Mouse (Mus musculus) liver, embryonic 11.5 days (tissue): ENCODE data around the gene Nxnl1. TPM values are rescaled to one million over a fixed set of nuclear protein-coding genes. Genes with fewer than 3 reads are reported as not detected.

ENCODE experiments used
- ATAC-seq: fragments of 200-750 bp; cut with Nextera tagmentation; replicated peaks from 2 replicates; pipeline ENCODE4 v1.8.0; 2017; ENCODE audit warnings: moderate number of reproducible peaks, mild to moderate bottlenecking, moderate TSS enrichment, moderate library complexity; ENCODE audit not compliant: low FRiP score
- DNase-seq: peaks from one replicate; pipeline ENCODE4 v3.0.0-alpha.2; 2017; ENCODE audit warnings: low spot score
- H3K27ac ChIP-seq: fragments of 300-500 bp; sonication (generic); 2 replicates; pipeline ENCODE4 v1.5.1; 2014; ENCODE audit warnings: mild to moderate bottlenecking, low read depth, low read length, control low read depth
- H3K27me3 ChIP-seq: fragments of 300-500 bp; sonication (generic); replicated peaks from 2 replicates; pipeline ENCODE4 v1.6.1; 2014; ENCODE audit warnings: low read length, mixed read lengths; ENCODE audit not compliant: control insufficient read depth, insufficient read depth
- H3K36me3 ChIP-seq: fragments of 300-500 bp; sonication (generic); 2 replicates; pipeline ENCODE4 v1.6.1; 2014; ENCODE audit warnings: mild to moderate bottlenecking, low read length, moderate library complexity, mixed read lengths; ENCODE audit not compliant: control insufficient read depth, insufficient read depth
- H3K4me1 ChIP-seq: fragments of 300-500 bp; sonication (generic); replicated peaks from 2 replicates; pipeline ENCODE4 v1.6.1; 2014; ENCODE audit warnings: low read length, mixed read lengths; ENCODE audit not compliant: control insufficient read depth, insufficient read depth
- H3K4me2 ChIP-seq: fragments of 300-500 bp; sonication (generic); 2 replicates; pipeline ENCODE4 v1.6.1; 2014; ENCODE audit warnings: mild to moderate bottlenecking, control low read depth, moderate library complexity
- H3K4me3 ChIP-seq: fragments of 300-500 bp; sonication (generic); 2 replicates; pipeline ENCODE4 v1.5.1; 2014; ENCODE audit warnings: low read depth, low read length, control low read depth
- H3K9ac ChIP-seq: fragments of 300-500 bp; sonication (generic); 2 replicates; pipeline ENCODE4 v1.6.1; 2014; ENCODE audit warnings: low read depth, low read length, control low read depth
- H3K9me3 ChIP-seq: fragments of 300-500 bp; sonication (generic); 2 replicates; pipeline ENCODE4 v1.6.1; 2016; ENCODE audit warnings: low read length, inconsistent platforms, mixed read lengths; ENCODE audit not compliant: control insufficient read depth
- WGBS: fragments of 180-500 bp; shearing (Covaris S2); extraction: QIAGEN DNeasy Blood & Tissue Kit; methylation state at CpG from one replicate; pipeline ENCODE4 v1.1.7; 2014; 5-methylcytosine and 5-hydroxymethylcytosine counted together
- polyA plus RNA-seq: library from polyadenylated mRNA; unstranded; fragments of >200 nt; fragmentation: Nextera tagmentation; extraction: Ambion mirVana; gene quantifications from 2 replicates; pipeline ENCODE4 v1.2.1, GENCODE M21; 2014

Nxnl1 gene
- polyA plus RNA-seq, 1 experiment from 2014 or later: 0.23 TPM

GRCm38 (mm10) chr8:71563992-71564391 lies 2.4 kb downstream of the Nxnl1 start:
- Histone ChIP-seq H3K4me3 (no peak overlapping the region), H3K4me1 (peaks cover 21% of the 10 kb centered on the region; the same call in 1 of the 2 replicates), H3K4me2 (no peak overlapping the region), H3K27ac (no peak overlapping the region), H3K9me3 (no peaks in the 10 kb centered on the region), H3K27me3 (peaks cover 23% of the 10 kb centered on the region), H3K9ac (no peak overlapping the region), H3K36me3 (no peaks in the 10 kb centered on the region)
- ATAC-seq: no peak
- no peak for DNase-seq
- WGBS: 82% methylated on average over 4 of the region's 4 CpGs

- Histone ChIP-seq H3K36me3 (no peaks in the 10 kb centered on the region), H3K9ac (no peak overlapping the region), H3K27me3 (peaks cover 31% of the 10 kb centered on the region), H3K4me3 (peak overlapping the region; percentile 28), H3K27ac (no peak overlapping the region), H3K4me1 (peaks cover 27% of the 10 kb centered on the region), H3K4me2 (peak overlapping the region; percentile 60), H3K9me3 (no peaks in the 10 kb centered on the region)
- DNase-seq: peak; percentile 79
- ATAC-seq: 0 out of 2 replicates have a peak, but pooled peaks have one; percentile 24
- 2% methylated on average over 33 of the region's 33 CpGs for WGBS
These were observed 3.6 kb downstream of the Nxnl1 start for GRCm38 (mm10) chr8:71562751-71563150.

DNA sequence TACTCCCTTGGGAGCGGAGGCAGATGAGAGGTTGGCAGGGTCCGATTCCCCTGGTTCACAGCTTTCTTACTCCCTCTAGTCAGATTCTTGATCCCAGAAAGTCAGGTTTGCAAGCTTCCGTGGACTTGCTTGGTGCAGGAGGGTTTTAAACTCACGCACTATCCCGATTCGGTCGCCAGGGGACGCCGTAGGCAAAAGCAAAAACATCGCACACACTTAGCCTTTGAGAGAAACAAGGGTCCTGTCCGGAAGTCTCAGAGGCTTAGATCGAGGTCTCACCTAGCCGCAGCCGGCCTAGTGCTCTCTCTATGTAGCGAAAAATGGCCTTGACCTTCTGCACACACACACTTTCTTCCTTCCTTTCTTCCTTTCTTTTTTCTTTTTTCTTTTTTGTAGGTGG lies 5.0 kb downstream of the Nxnl1 start:
- ATAC-seq (no peak), DNase-seq (peak; percentile 84)
- Histone ChIP-seq H3K27ac (no peak overlapping the region), H3K4me3 (no peak overlapping the region), H3K9ac (no peak overlapping the region), H3K36me3 (no peaks in the 10 kb centered on the region), H3K9me3 (no peaks in the 10 kb centered on the region), H3K27me3 (peaks cover 39% of the 10 kb centered on the region), H3K4me2 (peak overlapping the region; percentile 24; the same call in 1 of the 2 replicates), H3K4me1 (peaks cover 27% of the 10 kb centered on the region)
- WGBS: 2% methylated on average over 15 of the region's 15 CpGs

DNA sequence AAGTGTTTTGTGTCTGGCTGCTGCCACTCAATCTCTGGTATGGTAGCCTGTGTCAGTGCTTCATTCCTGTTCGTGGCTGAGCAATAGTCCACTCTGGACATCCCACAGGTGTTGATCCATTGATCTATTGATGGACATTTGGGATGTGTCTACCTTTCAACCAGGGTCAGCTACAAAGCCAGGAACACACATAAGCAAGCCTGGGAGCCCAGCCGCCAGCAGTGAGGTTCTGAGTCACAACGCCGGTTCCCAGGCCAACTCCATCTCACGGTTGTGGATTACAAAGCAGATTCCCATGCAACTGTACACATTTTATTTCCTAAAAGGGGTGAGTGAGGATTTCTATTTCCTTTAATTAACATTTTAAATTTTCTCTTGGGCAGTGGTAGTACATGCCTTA lies 5.6 kb downstream of the Nxnl1 start:
- no peak overlapping the region for H3K27ac ChIP-seq
- DNase-seq (no peak), ATAC-seq (no peak)
- no peak overlapping the region for H3K4me2 ChIP-seq
- H3K9me3 ChIP-seq: no peaks in the 10 kb centered on the region
- peaks cover 39% of the 10 kb centered on the region for H3K27me3 ChIP-seq
- no peak overlapping the region for H3K4me3 ChIP-seq
- H3K9ac ChIP-seq: no peak overlapping the region
- 79% methylated on average over 5 of the region's 5 CpGs for WGBS
- peaks cover 27% of the 10 kb centered on the region for H3K4me1 ChIP-seq
- no peaks in the 10 kb centered on the region for H3K36me3 ChIP-seq

GRCm38 (mm10) chr8:71560071-71560470 lies 6.3 kb downstream of the Nxnl1 start:
- H3K27me3 ChIP-seq: peaks cover 39% of the 10 kb centered on the region
- no peak for DNase-seq
- peak; percentile 51 for ATAC-seq
- H3K36me3 ChIP-seq: no peaks in the 10 kb centered on the region
- H3K4me2 ChIP-seq: peak overlapping the region; percentile 98
- no peak overlapping the region for H3K9ac ChIP-seq
- H3K4me3 ChIP-seq: peak overlapping the region; percentile 67
- WGBS: 47% methylated on average over 3 of the region's 3 CpGs
- H3K4me1 ChIP-seq: peaks cover 27% of the 10 kb centered on the region
- peak overlapping the region; percentile 82 for H3K27ac ChIP-seq
- H3K9me3 ChIP-seq: no peaks in the 10 kb centered on the region

GRCm38 (mm10) chr8:71558958-71559690 lies 7.3 kb downstream of the Nxnl1 start:
- Histone ChIP-seq H3K36me3 (no peaks in the 10 kb centered on the region), H3K27ac (peak overlapping the region; percentile 82), H3K9me3 (no peaks in the 10 kb centered on the region), H3K4me2 (peak overlapping the region; percentile 98), H3K4me3 (peak overlapping the region; percentile 67), H3K27me3 (peaks cover 39% of the 10 kb centered on the region), H3K9ac (peak overlapping the region; percentile 63), H3K4me1 (peaks cover 34% of the 10 kb centered on the region)
- peak; percentile 75 for ATAC-seq
- 1% methylated on average over 24 of the region's 24 CpGs for WGBS
- peak; percentile 77 for DNase-seq

DNA sequence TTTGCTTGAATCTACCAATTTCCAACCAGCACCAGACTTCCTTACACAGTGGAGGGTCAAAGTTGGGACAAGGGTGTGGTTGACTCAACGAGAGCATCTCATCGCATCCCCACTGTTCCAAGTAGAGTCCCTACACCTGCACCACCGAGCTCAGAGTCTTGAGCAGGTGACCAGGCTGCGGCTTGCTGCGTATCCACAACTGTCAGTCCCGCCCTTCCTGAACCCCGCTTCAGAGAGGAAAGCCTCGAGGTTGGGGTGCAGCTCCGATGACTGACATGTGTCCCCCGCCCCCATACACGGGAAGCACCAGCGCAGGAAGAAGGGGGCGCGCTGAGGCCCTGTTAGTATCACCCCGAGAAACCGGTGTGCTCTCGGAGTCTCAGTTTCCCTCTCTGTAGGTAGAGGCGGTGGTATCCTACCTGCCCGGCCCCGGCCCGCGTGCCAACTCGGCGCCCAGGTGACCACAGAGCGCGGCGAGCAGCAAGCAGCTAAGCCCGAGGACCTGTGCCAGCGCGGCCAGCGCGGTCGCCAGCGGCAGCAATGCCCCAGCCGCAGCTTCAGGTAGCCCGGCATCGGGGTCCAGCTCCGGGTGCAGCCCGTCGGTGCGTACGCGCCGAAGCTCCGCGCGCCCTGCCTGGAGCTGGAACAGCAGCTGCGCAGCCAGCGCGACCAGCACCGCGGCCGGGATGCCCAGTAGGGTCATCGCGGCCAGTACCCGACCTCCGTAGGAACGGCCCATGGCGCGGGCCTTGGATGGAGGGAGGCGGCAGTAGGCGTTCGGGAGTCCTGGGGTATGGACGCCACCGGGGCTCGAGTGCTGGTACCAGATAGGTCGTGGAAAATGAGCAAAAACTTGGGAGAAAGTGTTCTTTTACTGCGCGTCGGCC lies 8.1 kb downstream of the Nxnl1 start, which contains the start of gene Tmem221:
Gene Tmem221, minus strand, starts transcription at position 801 of the 887 bp plus-strand sequence.
- Histone ChIP-seq H3K27me3 (peaks cover 39% of the 10 kb centered on the region), H3K4me3 (peak within 1 kb of the TSS; percentile 67), H3K27ac (peak within 1 kb of the TSS; percentile 82), H3K9ac (peak within 1 kb of the TSS; percentile 63), H3K9me3 (no peaks in the 10 kb centered on the region), H3K4me1 (peaks cover 38% of the 10 kb centered on the region), H3K36me3 (no peaks in the 10 kb centered on the region), H3K4me2 (peak within 1 kb of the TSS; percentile 98)
- no peak for DNase-seq
- WGBS: 5% methylated on average over 70 of the region's 70 CpGs
- ATAC-seq: no peak; the same call in 1 of the 2 replicates

GRCm38 (mm10) chr8:71554644-71555043 lies 11.8 kb downstream of the Nxnl1 start:
- H3K27ac ChIP-seq: 0 out of 2 replicates have a peak overlapping the region, but pooled peaks have one; percentile 33
- no peaks in the 10 kb centered on the region for H3K36me3 ChIP-seq
- DNase-seq (no peak), ATAC-seq (peak; percentile 21; the same call in 1 of the 2 replicates)
- WGBS: 84% methylated on average over 2 of the region's 2 CpGs
- peaks cover 24% of the 10 kb centered on the region for H3K27me3 ChIP-seq
- H3K9me3 ChIP-seq: no peaks in the 10 kb centered on the region
- no peak overlapping the region for H3K4me3 ChIP-seq
- H3K4me1 ChIP-seq: peaks cover 21% of the 10 kb centered on the region
- no peak overlapping the region for H3K9ac ChIP-seq
- 0 out of 2 replicates have a peak overlapping the region, but pooled peaks have one; percentile 24 for H3K4me2 ChIP-seq
